Mouse (Mus musculus): ENCODE results near the gene Gpc6.

GRCm38 (mm10) chr14:117055134-117055533 lies 130.0 kb downstream of the Gpc6 start:
- TF ChIP-seq USF1 (IDR thresholded peaks at IDR 0.05; ENCODE audit: low read depth, low read length) = no peak
- TF ChIP-seq TCF12 (IDR thresholded peaks at IDR 0.05; ENCODE audit: low read depth, low read length) = no peak
- no peak for TF ChIP-seq CTCF (IDR thresholded peaks at IDR 0.05 in 2 of 3, conservative IDR thresholded peaks at IDR 0.05 in 1 of 3; ENCODE audit: control insufficient read depth in 1 of 3, insufficient read depth in 1 of 3, low read depth in 2 of 3, low read length in 3 of 3, poor library complexity in 1 of 3, severe bottlenecking in 1 of 3)
